Mouse (Mus musculus) leukemia stem cell, adult 10-12 weeks (primary cell): ENCODE data around the gene Ankrd9. TPM values are rescaled to one million over a fixed set of nuclear protein-coding genes. Genes with fewer than 3 reads are reported as not detected.

Experiments used
- polyA plus RNA-seq: library from polyadenylated mRNA; stranded (reverse); fragments of >175 nt; gene quantifications from 2 replicates; pipeline ENCODE4 v1.2.3, GENCODE M21; 2012; ENCODE audit warnings: low replicate concordance

The Ankrd9 gene
- polyA plus RNA-seq, result 30.1 and 50.5 TPM in 2 replicates

DNA sequence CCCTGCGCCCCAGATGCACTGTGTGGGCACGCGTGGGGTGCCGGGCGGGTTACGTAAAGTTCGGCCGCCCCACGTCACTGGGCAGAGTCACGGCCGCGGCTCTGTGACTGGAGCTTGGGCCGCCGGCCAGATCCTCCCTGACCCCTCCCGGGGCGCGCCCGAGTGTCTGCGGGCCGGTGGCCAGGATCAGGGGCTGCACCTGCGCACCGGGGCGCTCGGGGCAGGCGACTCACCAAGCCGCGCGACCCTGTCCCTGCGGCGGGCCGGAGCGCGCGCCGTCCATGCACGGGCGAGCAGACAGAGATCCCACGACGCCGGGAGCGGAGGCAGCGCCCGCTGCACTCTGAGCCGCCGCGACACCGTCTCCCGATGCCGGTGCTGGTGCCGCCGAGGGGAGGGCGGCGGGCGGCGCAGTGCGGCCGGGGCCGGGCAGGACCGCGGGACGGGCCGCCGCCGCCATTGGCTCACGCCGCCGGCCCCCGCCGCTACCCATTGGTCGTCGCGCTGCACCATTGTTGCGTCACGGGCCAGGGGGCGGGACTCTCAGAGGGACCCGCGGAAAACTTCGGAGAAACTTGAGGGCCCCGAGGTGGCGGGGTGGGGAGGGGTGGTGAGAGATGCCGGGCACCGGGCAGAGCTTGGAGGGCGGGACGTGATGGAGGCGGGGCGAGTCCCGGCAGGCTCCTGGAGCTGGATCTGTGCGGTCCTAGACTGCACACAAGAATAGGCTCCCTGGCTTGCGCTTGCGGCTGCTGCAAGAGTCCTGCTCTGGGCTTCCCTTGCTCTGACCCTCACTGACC is at the start of gene Ankrd9:
TSS of gene Ankrd9 (minus strand) at position 434 of the 800 bp plus-strand sequence.

Other genes starting within 250 kb of the Ankrd9 start
- 3.5 and 58.0 TPM in 2 replicates for gene Wdr20, start 241.1 kb downstream of the Ankrd9 start, polyA plus RNA-seq
- 0.16 and 0.24 TPM in 2 replicates for gene Mok, start 138.1 kb downstream of the Ankrd9 start, polyA plus RNA-seq
- 3.4 and 4.0 TPM in 2 replicates for gene Zfp839, start 128.8 kb downstream of the Ankrd9 start, polyA plus RNA-seq
- gene Cinp, start 89.9 kb downstream of the Ankrd9 start, polyA plus RNA-seq, result 3.0 and 18.1 TPM in 2 replicates
- 3.1 and 4.7 TPM in 2 replicates for gene Tecpr2, start 89.8 kb downstream of the Ankrd9 start, polyA plus RNA-seq
- gene Rcor1, start 60.3 kb upstream of the Ankrd9 start, polyA plus RNA-seq, result 23.0 and 41.3 TPM in 2 replicates
- gene Traf3, start 187.3 kb upstream of the Ankrd9 start, polyA plus RNA-seq, result 16.0 and 26.2 TPM in 2 replicates
- gene 4930595D18Rik, start 205.5 kb upstream of the Ankrd9 start, polyA plus RNA-seq, result 0.23 TPM in 1 of 2 replicates, not detected in the other